Mouse (Mus musculus) activated CD4-positive, CD25-positive, alpha-beta regulatory T cell (primary cell): Measurements from ENCODE around the gene Klhdc3. TPM values are rescaled to one million over a fixed set of nuclear protein-coding genes. Genes with fewer than 3 reads are reported as not detected.

Experiments
- polyA plus RNA-seq, 2 experiments: library from polyadenylated mRNA; unstranded; fragments of 100-300 nt; shearing (Covaris generic); gene quantifications; one replicate each; pipeline ENCODE4 v1.2.1; 2017

The Klhdc3 gene
- polyA plus RNA-seq = 10 to 100 TPM; 63.8 to 76.3 TPM

DNA sequence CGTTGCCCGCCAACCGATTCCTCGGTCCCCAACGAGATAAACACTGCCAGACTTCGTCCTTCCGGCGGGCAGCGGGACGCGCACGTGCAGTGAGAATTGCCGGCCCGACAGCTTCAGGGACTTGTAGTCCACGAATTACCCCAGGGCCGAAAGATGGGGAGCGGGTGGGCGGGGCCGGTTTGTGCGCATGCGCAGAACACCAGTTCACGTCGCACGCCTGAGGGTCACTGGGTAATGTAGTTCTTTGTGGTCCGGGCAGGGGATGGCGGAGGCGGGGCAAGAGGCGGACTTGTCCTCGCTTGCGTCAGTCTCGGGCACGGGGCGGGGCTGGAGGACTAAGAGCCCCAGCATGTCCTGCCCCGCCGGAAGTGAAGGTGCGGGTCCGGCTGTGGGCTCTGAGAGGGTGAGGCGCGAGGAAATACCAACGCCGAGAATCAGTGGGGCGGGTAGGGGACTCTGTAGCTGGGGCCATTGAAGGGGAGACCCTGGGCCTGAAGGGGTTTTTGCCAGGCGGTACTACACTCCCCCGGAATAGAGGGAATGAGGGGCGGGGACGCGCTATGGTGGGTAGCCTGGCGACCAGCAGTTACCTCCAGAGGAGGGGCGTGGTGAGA, at the start of gene Klhdc3:
TSS of gene Klhdc3 (minus strand) at position 155 of the 614 bp plus-strand sequence.

DNA sequence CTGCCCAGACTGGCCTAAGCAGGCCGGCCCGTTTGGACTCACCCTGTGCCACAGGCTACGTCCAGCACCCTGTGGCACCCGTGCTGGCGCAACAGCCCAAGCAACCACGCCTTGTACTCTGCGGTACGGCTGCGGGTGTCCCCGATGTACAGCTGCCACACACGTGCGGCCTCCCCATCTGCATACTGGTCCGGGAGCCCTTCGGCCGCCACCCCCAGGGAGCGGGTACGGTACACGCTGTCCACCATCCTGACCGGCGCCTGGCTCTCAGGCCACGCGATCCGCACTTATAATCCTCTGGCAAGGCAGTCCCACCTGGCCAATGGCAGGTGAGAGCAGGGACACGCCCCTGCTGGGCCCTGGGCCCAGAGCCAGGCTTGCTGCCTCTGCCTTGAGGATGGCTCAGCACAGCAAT, 48.2 kb upstream of the Klhdc3 start, which contains the start of gene Gnmt:
TSS of gene Gnmt (minus strand) at position 265 of the 415 bp plus-strand sequence.

GRCm38 (mm10) chr17:46710959-46711597, 30.4 kb upstream of the Klhdc3 start, which contains the start of gene Pex6:
Gene Pex6, plus strand, starts transcription at chr17:46711463.

DNA sequence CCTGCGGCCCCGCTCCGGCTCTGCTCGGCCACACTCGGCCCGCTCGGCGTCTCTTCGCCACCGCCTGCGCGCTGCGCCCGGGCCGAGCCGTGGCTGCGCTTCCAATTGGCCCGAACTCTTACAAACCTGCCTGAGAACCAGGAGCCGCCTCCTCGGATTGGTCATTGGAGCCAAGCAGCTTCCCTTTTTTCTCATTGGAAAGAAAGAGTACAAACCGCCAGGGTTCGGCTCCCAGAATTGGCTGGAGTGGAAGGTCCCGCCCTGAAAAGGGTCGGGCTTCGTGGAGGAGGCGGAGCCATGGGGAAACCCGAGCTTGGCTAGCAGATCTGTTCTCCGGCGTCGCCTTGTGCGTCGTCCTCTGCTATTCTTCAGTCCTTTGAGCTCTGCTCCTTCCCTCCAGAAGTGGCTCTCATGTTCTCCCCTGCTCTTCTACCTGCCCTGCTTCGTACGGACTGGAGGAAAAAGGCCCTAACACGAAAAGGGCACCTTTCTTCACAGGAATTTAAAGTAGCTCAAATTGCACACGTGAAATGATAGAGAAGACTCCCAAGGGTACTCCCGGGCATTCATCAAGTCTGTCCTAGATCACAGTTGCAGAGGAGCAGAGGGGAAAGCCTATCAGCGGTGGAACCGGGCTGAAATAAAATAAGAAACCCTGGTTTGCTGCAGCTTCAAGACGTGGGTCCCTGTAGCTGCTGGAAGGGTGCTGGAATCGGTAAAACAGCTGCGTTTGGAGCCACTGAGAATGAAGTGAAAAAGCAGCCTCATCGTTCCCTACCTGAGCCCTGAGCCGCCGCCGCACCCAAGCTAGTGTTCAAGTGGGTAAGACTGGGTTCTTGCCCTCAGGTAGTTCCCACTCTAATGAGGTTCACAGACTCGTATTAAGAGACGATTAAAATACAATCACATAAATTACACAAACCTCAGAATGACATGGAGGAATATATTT, 24.4 kb upstream of the Klhdc3 start, which contains the start of gene Ppp2r5d:
TSS of gene Ppp2r5d (minus strand) at position 225 of the 949 bp plus-strand sequence.

DNA sequence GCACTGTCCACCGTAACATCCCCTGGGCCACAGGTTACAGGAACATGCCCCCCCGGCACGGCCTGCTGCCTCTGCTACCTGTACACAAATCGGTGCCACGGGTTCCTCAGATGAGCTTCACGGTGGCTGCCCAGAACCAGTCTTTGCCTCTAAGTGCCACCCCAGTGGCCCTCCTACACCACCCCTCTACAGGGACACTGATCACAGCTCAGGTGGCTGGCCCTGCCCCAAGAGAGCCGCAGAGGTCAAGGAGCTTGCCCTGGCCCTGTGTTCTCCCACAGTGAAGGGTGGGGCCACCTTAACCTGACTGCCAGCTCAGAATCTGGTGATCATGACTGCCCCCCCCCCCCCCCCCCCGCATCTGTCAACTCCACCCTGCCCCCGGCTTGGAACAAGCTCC, 2.3 kb downstream of the Klhdc3 start, which contains the start of gene Mea1:
TSS of gene Mea1 (plus strand) at position 378 of the 400 bp plus-strand sequence.

GRCm38 (mm10) chr17:46673850-46674529, 6.7 kb downstream of the Klhdc3 start, which contains the start of gene Rrp36:
Gene Rrp36, minus strand, starts transcription at chr17:46674352.

GRCm38 (mm10) chr17:46650232-46651031, 30.3 kb downstream of the Klhdc3 start, which contains the start of gene Cul7:
Gene Cul7, plus strand, starts transcription at chr17:46650337.

DNA sequence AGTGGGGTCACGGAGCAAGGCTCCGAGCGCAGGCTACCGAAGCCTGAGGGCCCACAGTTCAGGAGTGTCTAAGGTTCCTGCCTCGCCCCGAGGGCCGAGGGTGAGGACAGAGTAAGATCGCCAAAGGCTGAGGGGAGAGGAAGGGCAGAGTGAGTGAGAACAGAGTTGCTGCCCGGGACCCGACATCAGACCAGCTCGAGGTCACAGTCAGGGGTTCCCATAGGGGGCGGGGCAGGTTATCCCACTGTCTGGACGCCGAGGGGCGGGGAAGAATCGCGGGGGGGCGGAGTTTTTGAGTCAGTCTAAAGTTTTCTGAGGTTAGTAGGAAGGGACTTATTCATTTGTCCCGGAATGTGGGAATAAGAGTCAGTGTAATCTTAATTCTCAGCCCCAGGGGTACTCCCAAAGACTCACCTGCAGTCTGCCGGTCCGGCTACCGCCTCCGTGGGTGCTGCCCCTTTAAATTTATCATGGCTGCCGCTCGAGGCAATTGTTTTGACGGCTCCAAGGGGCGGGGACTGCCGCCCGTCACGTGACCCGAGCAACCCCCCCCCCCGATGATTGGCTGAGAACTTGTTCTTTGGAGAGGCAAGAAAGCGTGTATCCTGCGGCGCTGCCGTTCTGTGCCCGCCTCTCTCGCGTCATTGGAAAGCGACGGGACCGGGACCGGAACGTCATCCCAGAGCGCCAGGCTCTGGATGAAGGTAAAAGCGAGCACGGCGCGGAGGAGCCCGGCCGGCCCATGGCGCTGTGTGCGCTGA, 35.0 kb downstream of the Klhdc3 start, which contains the start of the genes Klc4 and Mrpl2:
TSS of gene Klc4 (minus strand) at position 462 of the 761 bp plus-strand sequence.
TSS of gene Mrpl2 (plus strand) at position 669 of the 761 bp plus-strand sequence.

DNA sequence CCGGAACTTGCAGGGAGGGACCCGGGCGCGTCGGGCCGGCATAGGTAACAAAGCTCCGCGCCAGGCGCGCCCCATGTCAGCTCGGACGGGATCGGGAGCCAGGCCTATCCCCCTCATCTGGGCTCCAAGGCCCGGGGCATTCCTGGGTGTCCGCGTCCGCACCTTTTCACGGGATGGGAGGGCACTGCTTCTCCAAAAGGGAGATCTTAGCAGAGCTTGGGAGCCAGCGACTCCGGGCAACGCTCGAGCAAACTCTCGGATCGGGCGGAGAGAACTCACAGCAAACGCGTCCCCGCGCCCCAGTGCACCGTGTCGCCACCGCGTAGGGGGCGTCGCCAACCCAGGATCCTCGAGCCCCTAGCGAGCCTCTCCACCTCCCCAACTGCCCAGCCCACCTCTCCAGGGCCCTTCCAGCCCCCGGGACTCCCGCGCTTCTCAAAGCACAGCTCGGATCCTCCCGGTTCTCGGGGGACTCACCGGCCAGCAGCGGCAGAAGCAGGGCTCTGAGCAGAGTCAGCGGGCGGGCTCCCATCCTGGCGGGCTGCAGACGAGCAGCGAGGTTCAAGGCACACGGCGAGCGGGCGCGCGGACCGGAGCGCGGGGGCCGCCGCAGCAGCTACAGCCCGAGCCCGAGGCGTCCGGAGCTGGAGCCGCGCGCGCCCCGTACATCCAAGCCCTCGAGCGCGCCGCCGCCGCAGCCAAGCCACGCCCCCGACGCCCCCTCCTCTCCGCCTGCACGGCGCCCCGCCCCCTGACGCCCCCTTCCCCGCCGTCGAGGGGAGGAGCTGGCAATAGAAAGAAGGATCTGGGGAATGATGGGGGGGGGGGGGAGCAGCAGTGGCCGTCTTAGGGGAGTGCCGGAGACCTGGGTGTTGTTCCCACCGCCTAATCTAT, 51.7 kb downstream of the Klhdc3 start, which contains the start of gene Ptk7:
TSS of gene Ptk7 (minus strand) at position 714 of the 894 bp plus-strand sequence.

Other genes starting within 250 kb of the Klhdc3 start
- gene Slc22a7, start 242.5 kb downstream of the Klhdc3 start, polyA plus RNA-seq = not detected
- gene Ttbk1, start 193.2 kb downstream of the Klhdc3 start, polyA plus RNA-seq = under 1 TPM; 0.23 to 0.81 TPM
- 1 to 10 TPM; 2.9 to 5.3 TPM for gene Dnph1, start 184.2 kb downstream of the Klhdc3 start, polyA plus RNA-seq
- 1 to 10 TPM; 1.3 to 5.6 TPM for gene Cul9, start 134.5 kb downstream of the Klhdc3 start, polyA plus RNA-seq
- 10 to 100 TPM; 22.6 to 41.9 TPM for gene Srf, start 124.7 kb downstream of the Klhdc3 start, polyA plus RNA-seq
- under 1 TPM in 1 of 2 experiments, not detected in 1; 0.22 TPM for gene Ptk7, start 51.4 kb downstream of the Klhdc3 start, polyA plus RNA-seq
- gene Klc4, start 34.9 kb downstream of the Klhdc3 start, polyA plus RNA-seq = 10 to 100 TPM; 13.7 to 24.2 TPM
- gene Mrpl2, start 34.7 kb downstream of the Klhdc3 start, polyA plus RNA-seq = 10 to 100 TPM; 27.8 to 61.8 TPM
- gene Cul7, start 30.6 kb downstream of the Klhdc3 start, polyA plus RNA-seq = 1 to 10 TPM; 5.3 to 7.8 TPM
- gene Rrp36, start 6.6 kb downstream of the Klhdc3 start, polyA plus RNA-seq = 10 to 100 TPM; 55.5 to 71.6 TPM
- gene Mea1, start 2.1 kb downstream of the Klhdc3 start, polyA plus RNA-seq = 100 to 1,000 TPM; 158 to 160 TPM
- gene Ppp2r5d, start 24.2 kb upstream of the Klhdc3 start, polyA plus RNA-seq = 10 to 100 TPM; 66.0 to 83.4 TPM
- 10 to 100 TPM; 19.5 to 32.7 TPM for gene Pex6, start 30.5 kb upstream of the Klhdc3 start, polyA plus RNA-seq
- under 1 TPM in 1 of 2 experiments, not detected in 1; 0.55 TPM for gene Gnmt, start 48.3 kb upstream of the Klhdc3 start, polyA plus RNA-seq
- gene Cnpy3, start 71.3 kb upstream of the Klhdc3 start, polyA plus RNA-seq = 10 to 100 TPM; 40.8 to 41.1 TPM
- gene Ptcra, start 82.8 kb upstream of the Klhdc3 start, polyA plus RNA-seq = not detected
- gene 2310039H08Rik, start 91.7 kb upstream of the Klhdc3 start, polyA plus RNA-seq = 10 to 100 TPM; 26.5 to 56.7 TPM
- 100 to 1,000 TPM; 123 to 130 TPM for gene Rpl7l1, start 101.8 kb upstream of the Klhdc3 start, polyA plus RNA-seq
- 10 to 100 TPM; 17.0 to 27.2 TPM for gene Bicral, start 177.6 kb upstream of the Klhdc3 start, polyA plus RNA-seq
- gene Tbcc, start 209.8 kb upstream of the Klhdc3 start, polyA plus RNA-seq = 10 to 100 TPM; 53.4 to 55.7 TPM
- under 1 TPM in 1 of 2 experiments, not detected in 1; 0.33 TPM for gene Prph2, start 229.5 kb upstream of the Klhdc3 start, polyA plus RNA-seq